Mouse (Mus musculus): ENCODE measurements around the gene Mok. TPM values are rescaled to one million over a fixed set of nuclear protein-coding genes. Genes with fewer than 3 reads are reported as not detected.

Mok gene
- total and polyA plus RNA-seq, 2 experiments from 2014 or later = 7.4 to 11.8 TPM

- H3K27me3 ChIP-seq (ENCODE audit: insufficient read depth, low read length) = no peaks in the 10 kb centered on the region
- no peak for TF ChIP-seq CTCF (IDR thresholded peaks at IDR 0.05; ENCODE audit: low read depth)
- H3K9ac ChIP-seq (replicated peaks; ENCODE audit: low read length) = no peak overlapping the region
- H3K27ac ChIP-seq = no peak overlapping the region
- no peak overlapping the region for H3K4me3 ChIP-seq (ENCODE audit: low read length)
- 82% methylated on average over 10 of the region's 10 CpGs for WGBS
- no peak overlapping the region for H3K4me2 ChIP-seq (ENCODE audit: low read depth, low read length)
- ATAC-seq = no peak
- no peak for DNase-seq (ENCODE audit: low spot score)
- H3K9me3 ChIP-seq (ENCODE audit: low read length) = no peaks in the 10 kb centered on the region
- no peaks in the 10 kb centered on the region; the same call in 1 of the 2 replicates for H3K36me3 ChIP-seq (ENCODE audit: insufficient read depth, low read length)
- peaks cover 7% of the 10 kb centered on the region; the same call in 1 of the 2 replicates for H3K4me1 ChIP-seq (ENCODE audit: insufficient read depth, low read length)
Observed at GRCm38 (mm10) chr12:110801876-110802464, 38.8 kb downstream of the Mok start.

GRCm38 (mm10) chr12:110799226-110799625 lies 41.5 kb downstream of the Mok start:
- no peak for TF ChIP-seq CTCF (IDR thresholded peaks at IDR 0.05; ENCODE audit: low read depth)
- no peak overlapping the region for H3K27ac ChIP-seq
- no peaks in the 10 kb centered on the region; the same call in 1 of the 2 replicates for H3K36me3 ChIP-seq (ENCODE audit: insufficient read depth, low read length)
- peaks cover 1% of the 10 kb centered on the region; the same call in 1 of the 2 replicates for H3K4me1 ChIP-seq (ENCODE audit: insufficient read depth, low read length)
- no peak overlapping the region for H3K9ac ChIP-seq (replicated peaks; ENCODE audit: low read length)
- no peaks in the 10 kb centered on the region for H3K27me3 ChIP-seq (ENCODE audit: insufficient read depth, low read length)
- no peak for DNase-seq (ENCODE audit: low spot score)
- H3K9me3 ChIP-seq (ENCODE audit: low read length) = no peaks in the 10 kb centered on the region
- WGBS = 93% methylated on average over 4 of the region's 4 CpGs
- ATAC-seq = no peak
- no peak overlapping the region for H3K4me2 ChIP-seq (ENCODE audit: low read depth, low read length)
- no peak overlapping the region for H3K4me3 ChIP-seq (ENCODE audit: low read length)

GRCm38 (mm10) chr12:110797842-110798431 lies 42.8 kb downstream of the Mok start:
- no peak for ATAC-seq
- TF ChIP-seq CTCF (IDR thresholded peaks at IDR 0.05; ENCODE audit: low read depth) = no peak
- Histone ChIP-seq H3K9me3 (ENCODE audit: low read length) (no peaks in the 10 kb centered on the region), H3K27me3 (ENCODE audit: insufficient read depth, low read length) (no peaks in the 10 kb centered on the region), H3K9ac (replicated peaks; ENCODE audit: low read length) (no peak overlapping the region), H3K4me1 (ENCODE audit: insufficient read depth, low read length) (no peaks in the 10 kb centered on the region), H3K4me3 (ENCODE audit: low read length) (no peak overlapping the region), H3K4me2 (ENCODE audit: low read depth, low read length) (no peak overlapping the region), H3K36me3 (ENCODE audit: insufficient read depth, low read length) (0 out of 2 replicates have a peak, but pooled peaks cover 2% of the 10 kb centered on the region), H3K27ac (no peak overlapping the region)
- WGBS = 79% methylated on average over 10 of the region's 10 CpGs
- DNase-seq (ENCODE audit: low spot score) = no peak

- no peaks in the 10 kb centered on the region for H3K27me3 ChIP-seq (ENCODE audit: insufficient read depth, low read length)
- H3K9me3 ChIP-seq (ENCODE audit: low read length) = no peaks in the 10 kb centered on the region
- H3K4me2 ChIP-seq (ENCODE audit: low read depth, low read length) = no peak overlapping the region
- TF ChIP-seq CTCF (IDR thresholded peaks at IDR 0.05; ENCODE audit: low read depth) = no peak
- DNase-seq (ENCODE audit: low spot score) (no peak), ATAC-seq (no peak)
- H3K4me1 ChIP-seq (ENCODE audit: insufficient read depth, low read length) = no peaks in the 10 kb centered on the region
- H3K9ac ChIP-seq (replicated peaks; ENCODE audit: low read length) = no peak overlapping the region
- 0 out of 2 replicates have a peak, but pooled peaks cover 5% of the 10 kb centered on the region for H3K36me3 ChIP-seq (ENCODE audit: insufficient read depth, low read length)
- H3K4me3 ChIP-seq (ENCODE audit: low read length) = no peak overlapping the region
- no peak overlapping the region for H3K27ac ChIP-seq
- 75% methylated on average over 6 of the region's 6 CpGs for WGBS
Observed at GRCm38 (mm10) chr12:110797202-110797601, 43.5 kb downstream of the Mok start.

GRCm38 (mm10) chr12:110796748-110797147 lies 44.0 kb downstream of the Mok start:
- Histone ChIP-seq H3K4me3 (ENCODE audit: low read length) (no peak overlapping the region), H3K4me2 (ENCODE audit: low read depth, low read length) (no peak overlapping the region), H3K27me3 (ENCODE audit: insufficient read depth, low read length) (no peaks in the 10 kb centered on the region), H3K4me1 (ENCODE audit: insufficient read depth, low read length) (no peaks in the 10 kb centered on the region), H3K9ac (replicated peaks; ENCODE audit: low read length) (no peak overlapping the region), H3K27ac (no peak overlapping the region), H3K9me3 (ENCODE audit: low read length) (no peaks in the 10 kb centered on the region), H3K36me3 (ENCODE audit: insufficient read depth, low read length) (0 out of 2 replicates have a peak, but pooled peaks cover 5% of the 10 kb centered on the region)
- ATAC-seq (no peak), DNase-seq (ENCODE audit: low spot score) (no peak)
- no peak for TF ChIP-seq CTCF (IDR thresholded peaks at IDR 0.05; ENCODE audit: low read depth)
- WGBS = 82% methylated on average over 6 of the region's 6 CpGs

- H3K9ac ChIP-seq (replicated peaks; ENCODE audit: low read length) = no peak overlapping the region
- H3K9me3 ChIP-seq (ENCODE audit: low read length) = no peaks in the 10 kb centered on the region
- ATAC-seq (no peak), DNase-seq (ENCODE audit: low spot score) (no peak)
- H3K27me3 ChIP-seq (ENCODE audit: insufficient read depth, low read length) = no peaks in the 10 kb centered on the region
- H3K4me3 ChIP-seq (ENCODE audit: low read length) = no peak overlapping the region
- H3K4me2 ChIP-seq (ENCODE audit: low read depth, low read length) = no peak overlapping the region
- H3K4me1 ChIP-seq (ENCODE audit: insufficient read depth, low read length) = no peaks in the 10 kb centered on the region
- no peak overlapping the region for H3K27ac ChIP-seq
- 78% methylated on average over 6 of the region's 6 CpGs for WGBS
- 0 out of 2 replicates have a peak, but pooled peaks cover 5% of the 10 kb centered on the region for H3K36me3 ChIP-seq (ENCODE audit: insufficient read depth, low read length)
- TF ChIP-seq CTCF (IDR thresholded peaks at IDR 0.05; ENCODE audit: low read depth) = no peak
Observed at GRCm38 (mm10) chr12:110795035-110795434, 45.7 kb downstream of the Mok start.

GRCm38 (mm10) chr12:110791026-110791425 lies 49.7 kb downstream of the Mok start:
- ATAC-seq (no peak), DNase-seq (ENCODE audit: low spot score) (no peak)
- WGBS = 89% methylated on average over 8 of the region's 8 CpGs
- H3K4me2 ChIP-seq (ENCODE audit: low read depth, low read length) = no peak overlapping the region
- 0 out of 2 replicates have a peak, but pooled peaks cover 5% of the 10 kb centered on the region for H3K36me3 ChIP-seq (ENCODE audit: insufficient read depth, low read length)
- TF ChIP-seq CTCF (IDR thresholded peaks at IDR 0.05; ENCODE audit: low read depth) = no peak
- no peaks in the 10 kb centered on the region for H3K27me3 ChIP-seq (ENCODE audit: insufficient read depth, low read length)
- H3K9me3 ChIP-seq (ENCODE audit: low read length) = no peaks in the 10 kb centered on the region
- no peak overlapping the region for H3K4me3 ChIP-seq (ENCODE audit: low read length)
- no peaks in the 10 kb centered on the region for H3K4me1 ChIP-seq (ENCODE audit: insufficient read depth, low read length)
- H3K27ac ChIP-seq = no peak overlapping the region
- H3K9ac ChIP-seq (replicated peaks; ENCODE audit: low read length) = no peak overlapping the region
